Mouse (Mus musculus): Measurements from ENCODE around the gene F2r. TPM values are rescaled to one million over a fixed set of nuclear protein-coding genes. Genes with fewer than 3 reads are reported as not detected.
A peak's percentile ranks its signal among the peaks of the same experiment; 100 is the strongest.

The F2r gene
- 1 to 10 TPM; 5.4 to 5.8 TPM for total RNA-seq (2021)

- DNase-seq (ENCODE audit: extremely low spot score in 1 of 2, low spot score in 1 of 2), result peak; percentile 44 to 55
These were observed at the start of gene F2r for GRCm38 (mm10) chr13:95618309-95618712. F2r (minus strand) TSS chr13:95618487.

- no peak for DNase-seq (ENCODE audit: extremely low spot score in 1 of 2, low spot score in 1 of 2)
These were observed 49.0 kb upstream of the F2r start for GRCm38 (mm10) chr13:95667260-95667659.

GRCm38 (mm10) chr13:95665644-95666356, 47.5 kb upstream of the F2r start:
- DNase-seq (ENCODE audit: extremely low spot score in 1 of 2, low spot score in 1 of 2), result no peak

GRCm38 (mm10) chr13:95663834-95664233, 45.5 kb upstream of the F2r start:
- no peak for DNase-seq (ENCODE audit: extremely low spot score in 1 of 2, low spot score in 1 of 2)

- DNase-seq (ENCODE audit: extremely low spot score in 1 of 2, low spot score in 1 of 2), result no peak
These were observed 41.1 kb upstream of the F2r start for GRCm38 (mm10) chr13:95659432-95659831.

GRCm38 (mm10) chr13:95657171-95657570, 38.9 kb upstream of the F2r start:
- DNase-seq (ENCODE audit: extremely low spot score in 1 of 2, low spot score in 1 of 2), result no peak

GRCm38 (mm10) chr13:95655284-95655683, 37.0 kb upstream of the F2r start:
- DNase-seq (ENCODE audit: extremely low spot score in 1 of 2, low spot score in 1 of 2), result no peak

GRCm38 (mm10) chr13:95653696-95654095, 35.4 kb upstream of the F2r start:
- DNase-seq (ENCODE audit: extremely low spot score in 1 of 2, low spot score in 1 of 2), result no peak

- DNase-seq (ENCODE audit: extremely low spot score in 1 of 2, low spot score in 1 of 2), result no peak
These were observed 33.8 kb upstream of the F2r start for GRCm38 (mm10) chr13:95651870-95652668.

GRCm38 (mm10) chr13:95649941-95650340, 31.7 kb upstream of the F2r start:
- no peak for DNase-seq (ENCODE audit: extremely low spot score in 1 of 2, low spot score in 1 of 2)

- no peak for DNase-seq (ENCODE audit: extremely low spot score in 1 of 2, low spot score in 1 of 2)
These were observed 29.0 kb upstream of the F2r start for GRCm38 (mm10) chr13:95647248-95647647.

- DNase-seq (ENCODE audit: extremely low spot score in 1 of 2, low spot score in 1 of 2), result no peak
These were observed 28.4 kb upstream of the F2r start for GRCm38 (mm10) chr13:95646687-95647111.

- no peak for DNase-seq (ENCODE audit: extremely low spot score in 1 of 2, low spot score in 1 of 2)
These were observed 25.5 kb upstream of the F2r start for GRCm38 (mm10) chr13:95643740-95644139.

- no peak for DNase-seq (ENCODE audit: extremely low spot score in 1 of 2, low spot score in 1 of 2)
These were observed 23.0 kb upstream of the F2r start for GRCm38 (mm10) chr13:95641061-95641986.

GRCm38 (mm10) chr13:95640408-95640807, 22.1 kb upstream of the F2r start:
- DNase-seq (ENCODE audit: extremely low spot score in 1 of 2, low spot score in 1 of 2), result no peak

GRCm38 (mm10) chr13:95639336-95640116, 21.2 kb upstream of the F2r start:
- DNase-seq (ENCODE audit: extremely low spot score in 1 of 2, low spot score in 1 of 2), result no peak

GRCm38 (mm10) chr13:95638894-95639293, 20.6 kb upstream of the F2r start:
- no peak for DNase-seq (ENCODE audit: extremely low spot score in 1 of 2, low spot score in 1 of 2)

- DNase-seq (ENCODE audit: extremely low spot score in 1 of 2, low spot score in 1 of 2), result no peak
These were observed 19.4 kb upstream of the F2r start for GRCm38 (mm10) chr13:95637737-95638136.

- DNase-seq (ENCODE audit: extremely low spot score in 1 of 2, low spot score in 1 of 2), result no peak
These were observed 17.0 kb upstream of the F2r start for GRCm38 (mm10) chr13:95635301-95635700.

- DNase-seq (ENCODE audit: extremely low spot score in 1 of 2, low spot score in 1 of 2), result no peak
These were observed 16.2 kb upstream of the F2r start for GRCm38 (mm10) chr13:95634451-95634850.

Data from layer of hippocampus, postnatal 25 days (tissue).